Mouse (Mus musculus): ENCODE data around the gene Ddx19a. TPM values are rescaled to one million over a fixed set of nuclear protein-coding genes. Genes with fewer than 3 reads are reported as not detected.
A peak's percentile ranks its signal among the peaks of the same experiment; 100 is the strongest.
"Not testable (repeated sequence)": the region's sequence is repeated elsewhere in the genome, so short reads cannot be mapped to it uniquely, and the experiment has no call there.

The Ddx19a gene
- total RNA-seq, 2 experiments from 2014 or later, result 43.2 to 44.0 TPM

DNA sequence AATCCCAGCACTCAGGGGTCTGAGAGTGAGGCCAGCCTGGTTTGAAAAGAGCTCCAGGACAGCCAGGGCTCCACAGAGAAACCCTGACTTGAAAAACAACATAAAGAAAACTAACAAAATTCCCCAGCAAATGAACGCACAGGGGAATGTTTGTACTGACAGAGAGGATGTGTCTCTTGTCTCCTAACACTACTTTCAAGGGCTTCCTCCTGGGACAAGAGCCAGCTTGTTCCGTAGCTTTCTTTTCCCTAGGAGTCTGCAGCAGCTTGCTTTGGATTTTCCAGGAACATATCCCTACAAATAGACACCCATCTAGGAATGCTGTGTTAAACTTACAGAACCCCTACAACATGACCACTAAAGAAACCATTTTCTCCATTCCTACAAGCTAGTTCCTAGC is 19.6 kb downstream of the Ddx19a start:
- DNase-seq; intact Hi-C loops (cut with DNase I): not testable (repeated sequence)

DNA sequence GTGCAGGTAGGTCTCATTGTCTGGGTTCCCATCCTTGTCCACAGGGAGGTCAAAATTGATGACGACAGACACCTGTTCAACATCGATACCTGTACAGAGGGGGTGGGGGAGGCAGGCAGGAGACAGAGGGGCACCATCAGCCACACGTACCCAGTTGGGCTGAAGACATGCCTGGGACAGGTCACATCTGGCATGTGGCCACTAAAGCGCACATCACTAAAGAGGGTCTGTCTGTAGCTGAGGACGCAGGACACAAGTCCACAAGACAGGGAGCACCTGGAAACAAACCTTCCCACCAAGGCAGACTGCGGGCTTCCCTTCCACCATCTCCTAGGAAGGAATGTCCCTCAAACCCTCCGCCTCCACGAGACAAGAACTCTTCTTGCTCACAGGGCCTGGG is 21.1 kb downstream of the Ddx19a start:
- DNase-seq; intact Hi-C loops (cut with DNase I): not testable (repeated sequence)

DNA sequence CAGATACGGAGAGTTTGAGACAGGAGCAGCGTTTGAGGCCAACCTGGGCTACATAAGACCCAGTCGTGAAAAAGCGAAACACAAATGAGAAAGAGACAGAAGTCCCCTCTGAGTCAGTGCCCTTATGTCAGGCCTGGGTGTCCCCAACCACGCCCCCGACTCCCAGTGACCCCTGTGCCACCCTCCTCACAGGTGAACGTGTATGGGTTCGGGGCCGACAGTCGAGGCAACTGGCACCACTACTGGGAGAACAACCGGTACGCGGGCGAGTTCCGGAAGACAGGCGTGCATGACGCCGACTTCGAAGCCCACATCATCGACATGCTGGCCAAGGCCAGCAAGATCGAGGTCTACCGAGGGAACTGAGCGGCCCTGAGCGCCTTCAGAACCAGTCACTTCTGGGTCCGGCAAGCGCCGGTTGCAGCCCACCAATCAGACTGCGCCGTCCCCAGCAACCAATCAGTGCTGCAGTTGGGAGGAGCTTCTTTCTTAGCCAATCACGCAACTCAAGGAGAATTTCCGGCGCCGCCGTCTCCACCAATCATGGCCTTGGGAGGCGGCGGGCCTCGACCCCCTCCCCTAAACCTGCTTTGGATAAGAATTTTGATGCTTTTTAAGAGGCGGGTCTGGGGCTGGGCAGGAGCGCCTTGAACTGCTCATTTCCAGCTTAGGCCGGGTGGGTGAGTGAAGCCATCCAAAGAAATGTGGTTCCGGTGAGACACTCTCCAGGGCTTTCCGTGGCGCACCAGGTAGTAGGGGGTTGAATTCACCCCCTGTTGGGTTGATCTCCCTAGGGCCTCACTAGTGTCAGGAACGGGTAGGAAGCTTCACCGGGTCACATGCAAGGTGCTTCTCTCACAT is 27.5 kb downstream of the Ddx19a start:
- intact Hi-C loops (cut with DNase I), result no loop called here
- peak; percentile 93 for DNase-seq

- DNase-seq, result no peak
- intact Hi-C loops (cut with DNase I), result no loop called here
Observed at GRCm38 (mm10) chr8:110967326-110967725, 30.3 kb downstream of the Ddx19a start.

DNA sequence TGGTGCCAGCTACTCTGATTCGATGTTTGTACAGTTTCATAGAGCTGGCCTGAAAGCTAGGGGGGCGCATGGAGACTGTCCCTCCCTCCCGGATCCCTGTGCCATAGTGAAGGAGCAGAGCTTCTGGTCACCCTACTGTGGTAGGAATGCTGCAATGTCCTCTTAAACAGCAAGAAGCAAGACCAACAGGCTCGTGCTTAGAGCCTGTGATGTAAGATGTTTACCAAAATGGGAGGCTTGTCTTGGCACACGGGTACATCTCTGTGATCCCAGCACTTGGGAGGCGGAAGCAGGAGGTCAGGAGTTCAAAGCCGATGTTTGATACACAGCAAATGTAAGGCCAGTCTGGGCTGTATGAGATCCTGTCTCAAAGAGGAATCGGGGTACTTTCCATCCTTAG is 31.0 kb downstream of the Ddx19a start:
- DNase-seq, result no peak
- intact Hi-C loops (cut with DNase I), result no loop called here

GRCm38 (mm10) chr8:110965594-110965993 is 32.0 kb downstream of the Ddx19a start:
- DNase-seq, result peak; percentile 77
- intact Hi-C loops (cut with DNase I), result no loop called here

GRCm38 (mm10) chr8:110964666-110965065 is 32.9 kb downstream of the Ddx19a start:
- no peak for DNase-seq
- intact Hi-C loops (cut with DNase I), result loop anchor here (5.0 kb wide), 1 partner anchor 37 kb away; no protein-coding TSS in a partner anchor

GRCm38 (mm10) chr8:110963051-110963450 is 34.5 kb downstream of the Ddx19a start:
- DNase-seq, result no peak
- intact Hi-C loops (cut with DNase I), result loop anchor here (5.0 kb wide), 1 partner anchor 36 kb away; no protein-coding TSS in a partner anchor

DNA sequence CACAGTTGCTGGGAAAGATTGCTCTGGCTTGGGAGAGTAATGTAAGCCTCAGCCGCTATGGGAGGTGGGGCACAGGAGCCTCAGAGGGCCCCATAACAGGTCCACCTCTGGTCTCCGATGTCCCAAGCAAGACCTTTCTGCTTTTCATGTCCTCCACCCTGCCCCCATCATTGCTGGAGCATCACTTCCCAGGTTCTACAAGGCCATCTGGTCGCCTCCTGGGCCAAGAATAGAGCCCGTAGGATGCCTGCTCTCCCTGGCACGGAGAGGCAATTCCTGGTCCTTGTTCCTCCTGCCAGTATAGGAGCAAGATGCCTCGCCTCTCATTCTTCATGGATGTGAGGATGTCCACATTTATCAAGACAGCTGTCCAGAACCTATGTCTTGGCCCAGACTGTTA is 37.7 kb downstream of the Ddx19a start:
- intact Hi-C loops (cut with DNase I), result loop anchor here (5.0 kb wide), 1 partner anchor 33 kb away; no protein-coding TSS in a partner anchor
- DNase-seq, result peak; percentile 83

GRCm38 (mm10) chr8:110959071-110959780 is 38.4 kb downstream of the Ddx19a start:
- peak; percentile 62 for DNase-seq
- intact Hi-C loops (cut with DNase I), result no loop called here

GRCm38 (mm10) chr8:110958553-110958952 is 39.0 kb downstream of the Ddx19a start:
- intact Hi-C loops (cut with DNase I); DNase-seq: not testable (repeated sequence)

GRCm38 (mm10) chr8:110958135-110958534 is 39.5 kb downstream of the Ddx19a start:
- DNase-seq, result no peak
- intact Hi-C loops (cut with DNase I), result no loop called here

DNA sequence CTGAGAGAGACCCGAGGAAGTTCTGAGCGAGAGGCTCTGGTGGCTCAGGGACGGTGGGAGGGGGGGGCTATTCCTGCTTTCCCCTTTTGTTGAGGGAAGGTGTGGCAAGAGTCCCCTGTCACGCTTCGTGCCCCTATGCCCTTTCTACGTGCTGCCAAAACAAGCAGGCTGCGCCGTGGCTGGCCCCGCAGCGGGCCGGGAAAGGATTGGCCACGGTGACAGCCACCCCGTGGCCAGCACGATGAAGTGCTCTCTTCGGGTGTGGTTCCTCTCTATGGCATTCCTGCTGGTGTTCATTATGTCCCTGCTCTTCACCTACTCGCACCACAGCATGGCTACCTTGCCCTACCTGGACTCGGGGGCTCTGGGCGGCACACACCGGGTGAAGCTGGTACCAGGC is 40.1 kb downstream of the Ddx19a start:
- no peak for DNase-seq

GRCm38 (mm10) chr8:110956619-110957450 is 40.8 kb downstream of the Ddx19a start:
- intact Hi-C loops (cut with DNase I), result no loop called here

More for the DNA sequence above, 40.1 kb downstream of the Ddx19a start:
- intact Hi-C loops (cut with DNase I), result no loop called here

DNA sequence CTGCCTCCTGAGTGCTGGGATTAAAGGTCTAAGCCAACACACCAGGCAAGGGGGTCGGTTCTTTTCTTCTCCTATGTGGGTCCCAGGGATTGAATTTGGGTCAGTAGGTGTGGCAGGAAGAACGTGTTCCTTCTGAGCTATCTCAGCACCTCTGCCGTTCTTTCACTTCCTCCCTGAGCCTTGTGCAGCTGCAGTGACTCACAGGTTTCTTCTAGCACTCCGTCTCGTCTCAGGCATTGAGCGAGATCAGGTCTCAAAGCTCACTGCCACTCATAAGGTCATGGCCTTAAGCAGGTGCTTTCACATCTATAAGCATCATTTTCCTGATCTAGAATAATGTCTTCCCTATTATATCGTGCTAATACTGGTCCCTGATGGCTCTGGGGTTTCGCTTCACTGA is 42.8 kb downstream of the Ddx19a start:
- intact Hi-C loops (cut with DNase I), result no loop called here

More at GRCm38 (mm10) chr8:110956619-110957450, 40.8 kb downstream of the Ddx19a start:
- peak; percentile 82 for DNase-seq

DNA sequence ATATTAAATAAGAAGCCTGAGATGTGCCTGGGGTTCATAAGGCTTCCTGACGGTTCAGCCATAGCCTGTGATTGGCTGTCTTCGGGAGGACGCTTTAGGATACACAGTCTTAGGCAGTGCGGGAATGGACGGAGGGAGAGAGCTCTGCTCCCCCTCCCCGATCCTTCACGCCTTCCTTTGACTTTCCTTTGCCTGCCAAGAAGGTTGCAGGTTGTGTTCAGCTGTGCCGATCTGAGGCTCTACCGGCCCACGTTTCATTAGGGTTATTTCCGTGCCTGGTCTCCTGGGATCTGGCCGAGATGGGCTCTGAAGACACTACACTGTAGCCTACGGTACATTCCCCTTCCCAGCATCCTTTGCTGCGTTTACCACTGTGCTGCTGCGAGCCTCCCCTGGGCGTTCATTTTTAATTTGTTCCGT is 47.5 kb downstream of the Ddx19a start:
- intact Hi-C loops (cut with DNase I), result no loop called here
- DNase-seq, result no peak

More for the DNA sequence above, 42.8 kb downstream of the Ddx19a start:
- no peak for DNase-seq

DNA sequence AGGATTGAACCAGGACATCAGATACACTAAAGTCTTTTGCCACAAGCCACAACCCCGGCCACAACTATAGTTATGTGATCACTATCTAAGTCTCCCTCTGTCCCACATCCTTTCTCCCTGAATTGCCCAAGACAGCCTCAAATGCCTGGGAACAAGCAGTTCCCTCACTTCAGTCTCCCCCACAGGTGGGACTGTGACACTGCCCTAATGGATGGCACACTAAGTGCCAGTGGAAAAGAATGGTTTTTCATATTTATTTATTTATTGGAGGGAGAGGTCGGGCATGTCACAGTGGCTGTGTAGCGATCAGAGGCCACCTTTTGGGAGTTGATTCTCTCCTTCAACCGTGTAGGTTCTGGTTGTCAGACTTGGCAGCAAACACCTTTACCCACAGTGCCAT is 51.9 kb downstream of the Ddx19a start:
- no peak for DNase-seq
- intact Hi-C loops (cut with DNase I), result no loop called here

DNA sequence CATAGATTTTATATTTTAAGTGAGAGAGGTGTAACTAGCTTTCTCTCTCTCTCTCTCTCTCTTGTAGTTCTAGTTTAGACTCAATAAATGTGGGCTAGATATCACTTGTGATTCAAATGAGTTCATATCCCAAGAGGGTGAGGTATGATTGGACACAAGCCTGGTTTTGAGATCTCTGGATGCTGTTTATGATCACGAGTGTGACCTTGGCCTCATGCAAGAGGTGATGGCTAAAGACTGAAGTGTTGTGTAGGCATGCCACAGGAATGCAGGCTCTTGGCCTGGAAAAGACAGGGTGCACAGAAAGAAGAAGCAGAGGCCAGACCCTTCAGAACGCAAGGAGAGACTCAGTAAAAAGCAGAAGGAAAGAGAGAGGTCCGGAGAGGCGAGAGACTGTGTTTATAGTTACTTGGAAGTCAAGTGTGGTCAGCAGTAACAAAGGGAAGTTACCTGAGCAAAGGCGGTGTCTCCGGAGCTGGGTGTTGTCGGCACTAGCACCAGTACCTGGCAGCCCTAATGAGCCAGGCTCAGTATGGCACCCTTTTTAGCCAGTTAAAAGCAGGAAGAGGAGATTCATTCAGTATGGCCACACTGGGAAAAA is 53.2 kb downstream of the Ddx19a start:
- intact Hi-C loops (cut with DNase I), result no loop called here
- no peak for DNase-seq

- intact Hi-C loops (cut with DNase I), result no loop called here
- peak; percentile 77 for DNase-seq
Observed at GRCm38 (mm10) chr8:110941453-110941948, 56.1 kb downstream of the Ddx19a start.

Data from left cerebral cortex, postnatal 4 days (tissue).